Mouse (Mus musculus): ENCODE results near the gene Slc24a3. TPM values are rescaled to one million over a fixed set of nuclear protein-coding genes. Genes with fewer than 3 reads are reported as not detected.
A peak's percentile ranks its signal among the peaks of the same experiment; 100 is the strongest.

Gene Slc24a3
- polyA plus RNA-seq, 1 experiment, result 103 TPM

GRCm38 (mm10) chr2:145333466-145333865 is 165.9 kb downstream of the Slc24a3 start:
- Histone ChIP-seq H3K27ac (replicated peaks; ENCODE audit: low read depth, low read length) (no peak overlapping the region), H3K4me3 (ENCODE audit: insufficient read depth, low read depth, low read length) (no peak overlapping the region)

GRCm38 (mm10) chr2:145336406-145336805 is 168.9 kb downstream of the Slc24a3 start:
- Histone ChIP-seq H3K4me3 (ENCODE audit: insufficient read depth, low read depth, low read length) (no peak overlapping the region), H3K4me1 (ENCODE audit: control insufficient read depth, insufficient read depth, insufficient read length, low read length) (no peaks in the 10 kb centered on the region), H3K27ac (replicated peaks; ENCODE audit: low read depth, low read length) (no peak overlapping the region)

More at GRCm38 (mm10) chr2:145333466-145333865, 165.9 kb downstream of the Slc24a3 start:
- no peaks in the 10 kb centered on the region for H3K4me1 ChIP-seq (ENCODE audit: control insufficient read depth, insufficient read depth, insufficient read length, low read length)

- Histone ChIP-seq H3K4me3 (ENCODE audit: insufficient read depth, low read depth, low read length) (no peak overlapping the region), H3K4me1 (ENCODE audit: control insufficient read depth, insufficient read depth, insufficient read length, low read length) (no peaks in the 10 kb centered on the region), H3K27ac (replicated peaks; ENCODE audit: low read depth, low read length) (no peak overlapping the region)
Observed at GRCm38 (mm10) chr2:145340816-145341215, 173.3 kb downstream of the Slc24a3 start.

- no peaks in the 10 kb centered on the region for H3K4me1 ChIP-seq (ENCODE audit: control insufficient read depth, insufficient read depth, insufficient read length, low read length)
- no peak overlapping the region for H3K4me3 ChIP-seq (ENCODE audit: insufficient read depth, low read depth, low read length)
- H3K27ac ChIP-seq (replicated peaks; ENCODE audit: low read depth, low read length), result no peak overlapping the region
Observed at GRCm38 (mm10) chr2:145342956-145343355, 175.4 kb downstream of the Slc24a3 start.

GRCm38 (mm10) chr2:145344521-145344920 is 177.0 kb downstream of the Slc24a3 start:
- Histone ChIP-seq H3K4me3 (ENCODE audit: insufficient read depth, low read depth, low read length) (no peak overlapping the region), H3K4me1 (ENCODE audit: control insufficient read depth, insufficient read depth, insufficient read length, low read length) (no peaks in the 10 kb centered on the region), H3K27ac (replicated peaks; ENCODE audit: low read depth, low read length) (no peak overlapping the region)

GRCm38 (mm10) chr2:145353801-145354200 is 186.2 kb downstream of the Slc24a3 start:
- no peaks in the 10 kb centered on the region for H3K4me1 ChIP-seq (ENCODE audit: control insufficient read depth, insufficient read depth, insufficient read length, low read length)

GRCm38 (mm10) chr2:145358236-145358942 is 190.8 kb downstream of the Slc24a3 start:
- H3K27ac ChIP-seq (replicated peaks; ENCODE audit: low read depth, low read length), result no peak overlapping the region
- no peaks in the 10 kb centered on the region for H3K4me1 ChIP-seq (ENCODE audit: control insufficient read depth, insufficient read depth, insufficient read length, low read length)
- H3K4me3 ChIP-seq (ENCODE audit: insufficient read depth, low read depth, low read length), result no peak overlapping the region

More at GRCm38 (mm10) chr2:145353801-145354200, 186.2 kb downstream of the Slc24a3 start:
- H3K27ac ChIP-seq (replicated peaks; ENCODE audit: low read depth, low read length), result no peak overlapping the region
- H3K4me3 ChIP-seq (ENCODE audit: insufficient read depth, low read depth, low read length), result no peak overlapping the region

- Histone ChIP-seq H3K4me3 (ENCODE audit: insufficient read depth, low read depth, low read length) (no peak overlapping the region), H3K4me1 (ENCODE audit: control insufficient read depth, insufficient read depth, insufficient read length, low read length) (peaks cover 3% of the 10 kb centered on the region; the same call in 1 of the 2 replicates), H3K27ac (replicated peaks; ENCODE audit: low read depth, low read length) (no peak overlapping the region)
Observed at GRCm38 (mm10) chr2:145363604-145364003, 196.1 kb downstream of the Slc24a3 start.

- Histone ChIP-seq H3K27ac (replicated peaks; ENCODE audit: low read depth, low read length) (no peak overlapping the region), H3K4me1 (ENCODE audit: control insufficient read depth, insufficient read depth, insufficient read length, low read length) (peaks cover 6% of the 10 kb centered on the region; the same call in 1 of the 2 replicates), H3K4me3 (ENCODE audit: insufficient read depth, low read depth, low read length) (no peak overlapping the region)
Observed at GRCm38 (mm10) chr2:145368701-145369100, 201.1 kb downstream of the Slc24a3 start.

DNA sequence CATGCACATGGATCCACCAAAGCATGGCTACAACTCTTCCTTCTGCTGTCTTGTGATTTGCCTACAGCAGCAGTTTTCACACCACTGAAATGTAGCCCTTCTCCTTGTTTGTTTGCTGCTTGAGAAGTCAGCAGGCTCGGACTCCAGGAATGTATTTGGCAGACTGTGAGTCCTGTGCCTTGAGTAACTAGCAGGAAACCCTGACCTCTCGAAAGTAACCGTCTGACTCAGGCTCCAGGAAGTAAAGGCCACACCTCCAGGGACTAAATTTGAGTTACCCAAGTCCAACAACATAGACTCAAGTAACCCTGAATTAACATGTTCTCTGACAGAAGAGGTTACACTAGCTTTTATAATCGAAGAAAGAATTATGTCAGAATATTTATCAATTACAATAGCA is 203.2 kb downstream of the Slc24a3 start:
- Histone ChIP-seq H3K4me3 (ENCODE audit: insufficient read depth, low read depth, low read length) (no peak overlapping the region), H3K27ac (replicated peaks; ENCODE audit: low read depth, low read length) (no peak overlapping the region), H3K4me1 (ENCODE audit: control insufficient read depth, insufficient read depth, insufficient read length, low read length) (peaks cover 3% of the 10 kb centered on the region; the same call in 1 of the 2 replicates)

- Histone ChIP-seq H3K4me1 (ENCODE audit: control insufficient read depth, insufficient read depth, insufficient read length, low read length) (peaks cover 3% of the 10 kb centered on the region; the same call in 1 of the 2 replicates), H3K27ac (replicated peaks; ENCODE audit: low read depth, low read length) (no peak overlapping the region), H3K4me3 (ENCODE audit: insufficient read depth, low read depth, low read length) (no peak overlapping the region)
Observed at GRCm38 (mm10) chr2:145373803-145374202, 206.2 kb downstream of the Slc24a3 start.

- no peak overlapping the region for H3K4me3 ChIP-seq (ENCODE audit: insufficient read depth, low read depth, low read length)
- H3K27ac ChIP-seq (replicated peaks; ENCODE audit: low read depth, low read length), result peak overlapping the region; percentile 37
- H3K4me1 ChIP-seq (ENCODE audit: control insufficient read depth, insufficient read depth, insufficient read length, low read length), result peaks cover 8% of the 10 kb centered on the region; the same call in 1 of the 2 replicates
Observed at GRCm38 (mm10) chr2:145382908-145383770, 215.6 kb downstream of the Slc24a3 start.

GRCm38 (mm10) chr2:145384221-145384620 is 216.7 kb downstream of the Slc24a3 start:
- Histone ChIP-seq H3K4me3 (ENCODE audit: insufficient read depth, low read depth, low read length) (no peak overlapping the region), H3K27ac (replicated peaks; ENCODE audit: low read depth, low read length) (no peak overlapping the region), H3K4me1 (ENCODE audit: control insufficient read depth, insufficient read depth, insufficient read length, low read length) (peaks cover 8% of the 10 kb centered on the region; the same call in 1 of the 2 replicates)

- no peak overlapping the region for H3K4me3 ChIP-seq (ENCODE audit: insufficient read depth, low read depth, low read length)
- H3K4me1 ChIP-seq (ENCODE audit: control insufficient read depth, insufficient read depth, insufficient read length, low read length), result peaks cover 6% of the 10 kb centered on the region; the same call in 1 of the 2 replicates
- no peak overlapping the region for H3K27ac ChIP-seq (replicated peaks; ENCODE audit: low read depth, low read length)
Observed at GRCm38 (mm10) chr2:145385220-145385619, 217.7 kb downstream of the Slc24a3 start.

DNA sequence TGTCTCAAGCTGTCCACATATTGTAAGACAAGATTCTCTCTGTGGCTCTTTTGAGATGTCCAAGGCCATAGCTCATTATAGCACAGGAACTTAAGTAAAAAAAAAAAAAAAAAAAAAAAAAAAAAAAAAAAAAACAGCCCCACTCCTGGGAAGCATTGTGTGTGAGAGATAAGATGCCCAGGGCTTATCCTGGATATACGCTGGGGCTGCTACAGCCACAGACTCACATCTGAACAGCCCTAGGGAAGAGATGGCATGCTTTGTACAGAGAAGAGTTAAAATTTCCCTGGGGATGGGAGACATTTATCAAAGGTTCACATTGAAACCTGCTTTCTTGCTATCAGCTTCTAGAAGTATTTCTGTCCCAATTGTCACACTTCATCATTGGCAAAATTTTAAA is 218.2 kb downstream of the Slc24a3 start:
- H3K4me3 ChIP-seq (ENCODE audit: insufficient read depth, low read depth, low read length), result no peak overlapping the region
- H3K27ac ChIP-seq (replicated peaks; ENCODE audit: low read depth, low read length), result no peak overlapping the region
- H3K4me1 ChIP-seq (ENCODE audit: control insufficient read depth, insufficient read depth, insufficient read length, low read length), result 0 out of 2 replicates have a peak, but pooled peaks cover 2% of the 10 kb centered on the region
